Mouse (Mus musculus) heart, postnatal 0 days (tissue): ENCODE data around the gene Ncdn. TPM values are rescaled to one million over a fixed set of nuclear protein-coding genes. Genes with fewer than 3 reads are reported as not detected.
A peak's percentile ranks its signal among the peaks of the same experiment; 100 is the strongest.

Experiments
- ATAC-seq: fragments of 200-750 bp; cut with Nextera tagmentation; 2 replicates; pipeline ENCODE4 v1.8.0; 2017; ENCODE audit warnings: low read depth, moderate number of reproducible peaks, moderate library complexity; ENCODE audit not compliant: insufficient read depth
- DNase-seq: peaks from one replicate; pipeline ENCODE4 v3.0.0-alpha.2; 2016; ENCODE audit warnings: low spot score
- H3K27ac ChIP-seq: fragments of 300-500 bp; sonication (generic); 2 replicates; pipeline ENCODE4 v1.5.1; 2014; ENCODE audit warnings: low read depth, mild to moderate bottlenecking
- H3K27me3 ChIP-seq: fragments of 300-500 bp; sonication (generic); 2 replicates; pipeline ENCODE4 v1.6.1; 2014; ENCODE audit warnings: low read length, mixed read lengths; ENCODE audit not compliant: control insufficient read depth, insufficient read depth
- H3K36me3 ChIP-seq: fragments of 300-500 bp; sonication (generic); replicated peaks from 2 replicates; pipeline ENCODE4 v1.6.1; 2014; ENCODE audit warnings: low read length, mixed read lengths; ENCODE audit not compliant: control insufficient read depth, insufficient read depth
- H3K4me1 ChIP-seq: fragments of 300-500 bp; sonication (generic); 2 replicates; pipeline ENCODE4 v1.6.1; 2014; ENCODE audit warnings: antibody characterized with exemption; ENCODE audit not compliant: control insufficient read depth, insufficient read depth
- H3K4me2 ChIP-seq: fragments of 300-500 bp; sonication (generic); 2 replicates; pipeline ENCODE4 v1.6.1; 2014; ENCODE audit warnings: low read depth, mild to moderate bottlenecking, low read length, moderate library complexity
- H3K4me3 ChIP-seq: fragments of 300-500 bp; sonication (generic); 2 replicates; pipeline ENCODE4 v1.5.1; 2014; ENCODE audit warnings: low read depth, low read length
- H3K9ac ChIP-seq: fragments of 300-500 bp; sonication (generic); replicated peaks from 2 replicates; pipeline ENCODE4 v1.6.1; 2014; ENCODE audit warnings: low read depth, low read length, mixed read lengths
- H3K9me3 ChIP-seq: fragments of 300-500 bp; sonication (generic); replicated peaks from 2 replicates; pipeline ENCODE4 v1.6.1; 2016; ENCODE audit warnings: low read length; ENCODE audit not compliant: control insufficient read depth
- CTCF ChIP-seq: IDR thresholded peaks from 2 replicates; pipeline ENCODE4 v1.5.1; 2016; ENCODE audit warnings: antibody characterized with exemption, control low read depth, low read depth
- EP300 ChIP-seq: IDR thresholded peaks from 2 replicates; pipeline ENCODE4 v1.6.1; 2016; ENCODE audit warnings: antibody characterized with exemption, low read depth
- WGBS: fragments of 180-500 bp; shearing (Covaris S2); extraction: QIAGEN DNeasy Blood & Tissue Kit; methylation state at CpG from one replicate; pipeline ENCODE4 v1.1.7; 2014; 5-methylcytosine and 5-hydroxymethylcytosine counted together
- polyA plus RNA-seq: library from polyadenylated mRNA; unstranded; fragments of >200 nt; fragmentation: Nextera tagmentation; extraction: Ambion mirVana; gene quantifications from 2 replicates; pipeline ENCODE4 v1.2.1, GENCODE M21; 2015
- total RNA-seq: library from RNA; depleted of rRNA; stranded (reverse); fragments of >200 nt; gene quantifications from 2 replicates; pipeline ENCODE4 v1.2.3, GENCODE M21; 2014; ENCODE audit warnings: low replicate concordance

Gene Ncdn
- total and polyA plus RNA-seq, 2 experiments from 2014 or later = 11.0 to 36.2 TPM

GRCm38 (mm10) chr4:126781871-126782270 lies 28.6 kb upstream of the Ncdn start:
- Histone ChIP-seq H3K36me3 (no peaks in the 10 kb centered on the region), H3K27ac (no peak overlapping the region), H3K27me3 (no peaks in the 10 kb centered on the region), H3K4me2 (no peak overlapping the region), H3K4me1 (0 out of 2 replicates have a peak, but pooled peaks cover 9% of the 10 kb centered on the region), H3K4me3 (no peak overlapping the region), H3K9ac (no peak overlapping the region), H3K9me3 (no peaks in the 10 kb centered on the region)
- no peak for DNase-seq
- ATAC-seq = no peak
- 85% methylated on average over 3 of the region's 3 CpGs for WGBS
- TF ChIP-seq CTCF = no peak

GRCm38 (mm10) chr4:126779826-126780775 lies 26.9 kb upstream of the Ncdn start:
- H3K4me2 ChIP-seq = no peak overlapping the region
- WGBS = 70% methylated on average over 12 of the region's 12 CpGs
- no peaks in the 10 kb centered on the region for H3K27me3 ChIP-seq

GRCm38 (mm10) chr4:126779148-126779581 lies 25.9 kb upstream of the Ncdn start:
- WGBS = 40% methylated on average over 8 of the region's 8 CpGs

More at GRCm38 (mm10) chr4:126779826-126780775, 26.9 kb upstream of the Ncdn start:
- Histone ChIP-seq H3K9me3 (no peaks in the 10 kb centered on the region), H3K36me3 (0 out of 2 replicates have a peak, but pooled peaks cover 5% of the 10 kb centered on the region), H3K4me1 (0 out of 2 replicates have a peak, but pooled peaks cover 9% of the 10 kb centered on the region), H3K4me3 (no peak overlapping the region), H3K9ac (no peak overlapping the region), H3K27ac (no peak overlapping the region)
- ATAC-seq (no peak), DNase-seq (no peak)
- no peak for TF ChIP-seq CTCF
- TF ChIP-seq EP300 = no peak

GRCm38 (mm10) chr4:126775182-126775581 lies 21.9 kb upstream of the Ncdn start:
- Histone ChIP-seq H3K4me1 (0 out of 2 replicates have a peak, but pooled peaks cover 9% of the 10 kb centered on the region), H3K9me3 (no peaks in the 10 kb centered on the region), H3K9ac (no peak overlapping the region), H3K27me3 (no peaks in the 10 kb centered on the region), H3K27ac (no peak overlapping the region), H3K36me3 (0 out of 2 replicates have a peak, but pooled peaks cover 5% of the 10 kb centered on the region), H3K4me3 (no peak overlapping the region), H3K4me2 (no peak overlapping the region)
- 86% methylated on average over 1 of the region's 1 CpGs for WGBS
- TF ChIP-seq EP300 (no peak), CTCF (no peak)
- DNase-seq = no peak
- no peak for ATAC-seq

More at GRCm38 (mm10) chr4:126779148-126779581, 25.9 kb upstream of the Ncdn start:
- H3K4me1 ChIP-seq = 0 out of 2 replicates have a peak, but pooled peaks cover 9% of the 10 kb centered on the region
- no peak for TF ChIP-seq CTCF
- no peak for TF ChIP-seq EP300
- ATAC-seq = no peak
- no peaks in the 10 kb centered on the region for H3K9me3 ChIP-seq
- H3K27ac ChIP-seq = no peak overlapping the region
- no peak for DNase-seq
- 0 out of 2 replicates have a peak, but pooled peaks cover 5% of the 10 kb centered on the region for H3K36me3 ChIP-seq
- no peak overlapping the region for H3K4me3 ChIP-seq
- H3K4me2 ChIP-seq = peak overlapping the region; percentile 17; the same call in 1 of the 2 replicates
- H3K9ac ChIP-seq = 0 out of 2 replicates have a peak overlapping the region, but pooled peaks have one; percentile 2
- no peaks in the 10 kb centered on the region for H3K27me3 ChIP-seq

DNA sequence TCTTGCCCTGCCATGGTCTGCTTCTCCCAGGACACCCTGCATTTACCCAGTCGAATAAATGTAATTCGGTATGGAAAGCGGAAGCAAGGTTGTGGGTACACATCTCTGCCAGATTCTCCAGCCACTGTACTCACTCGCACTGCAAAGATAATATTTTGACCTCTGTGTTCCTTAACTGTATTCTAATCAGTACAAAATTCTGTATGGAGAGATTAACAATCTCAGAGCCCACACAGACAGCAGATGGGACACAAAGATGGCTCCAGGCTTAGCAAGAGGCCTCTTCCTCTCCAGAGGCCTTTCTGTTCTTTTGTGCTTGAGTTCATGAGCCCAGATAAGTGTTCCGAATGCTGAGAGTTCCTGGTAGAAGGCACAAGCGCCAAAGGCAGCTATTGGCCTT lies 20.6 kb upstream of the Ncdn start:
- 0 out of 2 replicates have a peak, but pooled peaks cover 5% of the 10 kb centered on the region for H3K36me3 ChIP-seq
- H3K9ac ChIP-seq = no peak overlapping the region
- H3K27me3 ChIP-seq = no peaks in the 10 kb centered on the region
- 81% methylated on average over 6 of the region's 6 CpGs for WGBS
- ATAC-seq (no peak), DNase-seq (no peak)
- no peak for TF ChIP-seq CTCF
- TF ChIP-seq EP300 = no peak
- no peak overlapping the region for H3K27ac ChIP-seq
- no peak overlapping the region for H3K4me3 ChIP-seq
- H3K9me3 ChIP-seq = no peaks in the 10 kb centered on the region
- H3K4me1 ChIP-seq = no peaks in the 10 kb centered on the region
- H3K4me2 ChIP-seq = no peak overlapping the region
